Mouse (Mus musculus) adrenal gland, postnatal 4 days (tissue): ENCODE results near the gene Dnmt3b. TPM values are rescaled to one million over a fixed set of nuclear protein-coding genes. Genes with fewer than 3 reads are reported as not detected.
A peak's percentile ranks its signal among the peaks of the same experiment; 100 is the strongest.
"Not testable (repeated sequence)": the region's sequence is repeated elsewhere in the genome, so short reads cannot be mapped to it uniquely, and the experiment has no call there.

Experiments used
- DNase-seq, 2 experiments: peaks; one replicate each; pipeline ENCODE4 v3.0.0; 2021 to 2022; ENCODE audit warnings: low spot score in 2 of 2, mixed read lengths in 2 of 2
- total RNA-seq, 2 experiments: library from RNA; stranded (reverse); gene quantifications; 2 replicates each; pipeline ENCODE4 v1.2.3; 2021

Gene Dnmt3b
- total RNA-seq, 2 experiments from 2014 or later, result 6.7 to 8.2 TPM

GRCm38 (mm10) chr2:153632871-153633226 lies 16.4 kb upstream of the Dnmt3b start:
- DNase-seq, result no peak

- DNase-seq, result no peak
Observed at GRCm38 (mm10) chr2:153633259-153633658, 16.0 kb upstream of the Dnmt3b start.

GRCm38 (mm10) chr2:153638977-153639680 lies 10.1 kb upstream of the Dnmt3b start:
- DNase-seq, result no peak

GRCm38 (mm10) chr2:153642496-153642895 lies 6.8 kb upstream of the Dnmt3b start:
- DNase-seq, result no peak

- DNase-seq, result no peak
Observed at GRCm38 (mm10) chr2:153642999-153643398, 6.3 kb upstream of the Dnmt3b start.

- DNase-seq, result no peak
Observed at GRCm38 (mm10) chr2:153648773-153649297, 415 bp upstream of the Dnmt3b start.

- DNase-seq, result no peak
Observed at GRCm38 (mm10) chr2:153650014-153650687, 901 bp downstream of the Dnmt3b start.

- DNase-seq, result no peak
Observed at GRCm38 (mm10) chr2:153651681-153652080, 2.4 kb downstream of the Dnmt3b start.

- DNase-seq, result not testable (repeated sequence)
Observed at GRCm38 (mm10) chr2:153657659-153658058, 8.4 kb downstream of the Dnmt3b start.

- DNase-seq, result no peak
Observed at GRCm38 (mm10) chr2:153660616-153661015, 11.4 kb downstream of the Dnmt3b start.

- no peak for DNase-seq
Observed at GRCm38 (mm10) chr2:153665401-153665800, 16.2 kb downstream of the Dnmt3b start.

- no peak for DNase-seq
Observed at GRCm38 (mm10) chr2:153668754-153669376, 19.6 kb downstream of the Dnmt3b start.

- DNase-seq, result no peak
Observed at GRCm38 (mm10) chr2:153670111-153670510, 20.9 kb downstream of the Dnmt3b start.

GRCm38 (mm10) chr2:153672619-153673018 lies 23.4 kb downstream of the Dnmt3b start:
- no peak for DNase-seq

- DNase-seq, result not testable (repeated sequence)
Observed at GRCm38 (mm10) chr2:153675364-153675763, 26.1 kb downstream of the Dnmt3b start.

GRCm38 (mm10) chr2:153676944-153677343 lies 27.7 kb downstream of the Dnmt3b start:
- DNase-seq, result no peak

- no peak for DNase-seq
Observed at GRCm38 (mm10) chr2:153677550-153677949, 28.3 kb downstream of the Dnmt3b start.

GRCm38 (mm10) chr2:153679959-153680358 lies 30.7 kb downstream of the Dnmt3b start:
- DNase-seq, result no peak

GRCm38 (mm10) chr2:153693413-153693812 lies 44.2 kb downstream of the Dnmt3b start:
- DNase-seq, result not testable (repeated sequence)

- DNase-seq, result peak; percentile 11 to 41
Observed at GRCm38 (mm10) chr2:153694462-153695085, 45.3 kb downstream of the Dnmt3b start.

GRCm38 (mm10) chr2:153696352-153696751 lies 47.1 kb downstream of the Dnmt3b start, which contains the start of gene Dnmt3c:
Dnmt3c (plus strand) TSS chr2:153696652.
- no peak for DNase-seq
